Mouse (Mus musculus): ENCODE measurements around the gene Mbl1. TPM values are rescaled to one million over a fixed set of nuclear protein-coding genes. Genes with fewer than 3 reads are reported as not detected.

Gene Mbl1
- polyA plus RNA-seq, 1 experiment: not detected

GRCm38 (mm10) chr14:41160076-41160475, 8.8 kb downstream of the Mbl1 start:
- no peaks in the 10 kb centered on the region for H3K4me1 ChIP-seq (ENCODE audit: control insufficient read depth, insufficient read depth, insufficient read length, low read length)
- 45% methylated on average over 4 of the region's 4 CpGs for WGBS
- TF ChIP-seq POLR2A (IDR thresholded peaks at IDR 0.05; ENCODE audit: low read depth, low read length): no peak
- no peak for TF ChIP-seq CTCF (IDR thresholded peaks at IDR 0.05; ENCODE audit: extremely low read depth, insufficient read length, insufficient replicate concordance, low read depth, low read length)
- no peak overlapping the region for H3K27ac ChIP-seq (ENCODE audit: insufficient read depth, low read depth, low read length)
- H3K4me3 ChIP-seq (ENCODE audit: low read depth, low read length): no peak overlapping the region
- no peaks in the 10 kb centered on the region for H3K27me3 ChIP-seq (ENCODE audit: control insufficient read depth, insufficient read depth, low read length)
- no peaks in the 10 kb centered on the region for H3K36me3 ChIP-seq (ENCODE audit: control insufficient read depth, insufficient read depth, low read length)

DNA sequence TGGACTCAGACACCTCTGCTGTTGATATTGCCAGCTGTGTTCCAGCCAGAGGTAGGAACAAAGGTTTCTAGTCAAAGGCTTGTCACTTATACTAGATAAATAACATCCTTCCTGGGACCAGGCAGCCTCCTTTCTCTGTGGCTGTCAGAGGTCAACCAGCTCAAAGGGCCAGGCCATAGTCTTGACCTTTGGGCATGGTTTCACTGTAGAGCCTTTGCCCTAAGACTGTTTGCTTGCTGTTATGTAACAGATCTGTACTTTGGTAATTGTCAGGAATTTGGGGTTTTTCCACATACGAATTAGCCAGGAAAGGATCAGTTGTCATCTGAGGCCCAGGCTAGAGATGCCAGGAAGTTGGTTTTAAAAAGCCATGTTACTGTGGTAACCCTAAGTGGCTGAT, 9.5 kb downstream of the Mbl1 start:
- WGBS: 46% methylated on average over 1 of the region's 1 CpGs
- H3K27ac ChIP-seq (ENCODE audit: insufficient read depth, low read depth, low read length): no peak overlapping the region
- no peak for TF ChIP-seq CTCF (IDR thresholded peaks at IDR 0.05; ENCODE audit: extremely low read depth, insufficient read length, insufficient replicate concordance, low read depth, low read length)
- TF ChIP-seq POLR2A (IDR thresholded peaks at IDR 0.05; ENCODE audit: low read depth, low read length): no peak

DNA sequence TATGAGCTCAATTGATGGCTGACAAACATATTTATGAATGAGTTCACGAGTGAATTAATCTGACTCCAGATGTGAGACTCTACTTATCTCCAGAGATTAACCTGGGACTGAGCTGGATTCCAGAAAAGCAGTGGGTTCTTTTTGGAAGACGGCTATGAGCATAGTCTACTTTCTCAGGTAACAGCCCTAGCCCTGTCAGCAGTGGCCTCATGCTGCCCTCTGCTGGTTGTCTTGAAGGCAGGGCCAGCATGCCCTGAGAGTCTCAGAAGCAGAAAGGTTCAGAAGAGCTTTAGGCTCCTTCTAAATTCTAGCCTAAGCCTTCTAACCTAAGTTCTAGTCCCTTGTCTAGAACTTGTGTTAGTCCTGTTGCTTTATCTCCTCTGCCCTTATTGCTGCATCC, 11.4 kb downstream of the Mbl1 start:
- Histone ChIP-seq H3K27ac (ENCODE audit: insufficient read depth, low read depth, low read length) (no peak overlapping the region), H3K27me3 (ENCODE audit: control insufficient read depth, insufficient read depth, low read length) (no peaks in the 10 kb centered on the region), H3K4me1 (ENCODE audit: control insufficient read depth, insufficient read depth, insufficient read length, low read length) (no peaks in the 10 kb centered on the region), H3K4me3 (ENCODE audit: low read depth, low read length) (no peak overlapping the region), H3K36me3 (ENCODE audit: control insufficient read depth, insufficient read depth, low read length) (no peaks in the 10 kb centered on the region)
- TF ChIP-seq POLR2A (IDR thresholded peaks at IDR 0.05; ENCODE audit: low read depth, low read length) (no peak), CTCF (IDR thresholded peaks at IDR 0.05; ENCODE audit: extremely low read depth, insufficient read length, insufficient replicate concordance, low read depth, low read length) (peak; percentile 25; the same call in 1 of the 2 replicates)
- 8% methylated on average over 2 of the region's 2 CpGs for WGBS

More for the DNA sequence above, 9.5 kb downstream of the Mbl1 start:
- Histone ChIP-seq H3K4me1 (ENCODE audit: control insufficient read depth, insufficient read depth, insufficient read length, low read length) (no peaks in the 10 kb centered on the region), H3K27me3 (ENCODE audit: control insufficient read depth, insufficient read depth, low read length) (no peaks in the 10 kb centered on the region), H3K4me3 (ENCODE audit: low read depth, low read length) (no peak overlapping the region), H3K36me3 (ENCODE audit: control insufficient read depth, insufficient read depth, low read length) (no peaks in the 10 kb centered on the region)

GRCm38 (mm10) chr14:41167278-41167677, 16.0 kb downstream of the Mbl1 start:
- no peak for TF ChIP-seq CTCF (IDR thresholded peaks at IDR 0.05; ENCODE audit: extremely low read depth, insufficient read length, insufficient replicate concordance, low read depth, low read length)
- TF ChIP-seq POLR2A (IDR thresholded peaks at IDR 0.05; ENCODE audit: low read depth, low read length): no peak
- Histone ChIP-seq H3K4me1 (ENCODE audit: control insufficient read depth, insufficient read depth, insufficient read length, low read length) (no peaks in the 10 kb centered on the region), H3K27ac (ENCODE audit: insufficient read depth, low read depth, low read length) (no peak overlapping the region), H3K4me3 (ENCODE audit: low read depth, low read length) (no peak overlapping the region), H3K36me3 (ENCODE audit: control insufficient read depth, insufficient read depth, low read length) (no peaks in the 10 kb centered on the region), H3K27me3 (ENCODE audit: control insufficient read depth, insufficient read depth, low read length) (no peaks in the 10 kb centered on the region)
- WGBS: 29% methylated on average over 5 of the region's 5 CpGs

- Histone ChIP-seq H3K27ac (ENCODE audit: insufficient read depth, low read depth, low read length) (no peak overlapping the region), H3K4me3 (ENCODE audit: low read depth, low read length) (no peak overlapping the region), H3K4me1 (ENCODE audit: control insufficient read depth, insufficient read depth, insufficient read length, low read length) (no peaks in the 10 kb centered on the region), H3K36me3 (ENCODE audit: control insufficient read depth, insufficient read depth, low read length) (no peaks in the 10 kb centered on the region), H3K27me3 (ENCODE audit: control insufficient read depth, insufficient read depth, low read length) (no peaks in the 10 kb centered on the region)
- WGBS: 87% methylated on average over 1 of the region's 1 CpGs
- TF ChIP-seq CTCF (IDR thresholded peaks at IDR 0.05; ENCODE audit: extremely low read depth, insufficient read length, insufficient replicate concordance, low read depth, low read length) (no peak), POLR2A (IDR thresholded peaks at IDR 0.05; ENCODE audit: low read depth, low read length) (no peak)
Measured at GRCm38 (mm10) chr14:41168567-41168966, 17.3 kb downstream of the Mbl1 start.

GRCm38 (mm10) chr14:41170514-41170913, 19.3 kb downstream of the Mbl1 start:
- no peak for TF ChIP-seq POLR2A (IDR thresholded peaks at IDR 0.05; ENCODE audit: low read depth, low read length)
- no peak for TF ChIP-seq CTCF (IDR thresholded peaks at IDR 0.05; ENCODE audit: extremely low read depth, insufficient read length, insufficient replicate concordance, low read depth, low read length)
- 45% methylated on average over 2 of the region's 2 CpGs for WGBS
- no peaks in the 10 kb centered on the region for H3K4me1 ChIP-seq (ENCODE audit: control insufficient read depth, insufficient read depth, insufficient read length, low read length)

GRCm38 (mm10) chr14:41174802-41175201, 23.5 kb downstream of the Mbl1 start:
- Histone ChIP-seq H3K27me3 (ENCODE audit: control insufficient read depth, insufficient read depth, low read length) (no peaks in the 10 kb centered on the region), H3K4me3 (ENCODE audit: low read depth, low read length) (no peak overlapping the region), H3K4me1 (ENCODE audit: control insufficient read depth, insufficient read depth, insufficient read length, low read length) (no peaks in the 10 kb centered on the region), H3K27ac (ENCODE audit: insufficient read depth, low read depth, low read length) (no peak overlapping the region), H3K36me3 (ENCODE audit: control insufficient read depth, insufficient read depth, low read length) (no peaks in the 10 kb centered on the region)
- TF ChIP-seq CTCF (IDR thresholded peaks at IDR 0.05; ENCODE audit: extremely low read depth, insufficient read length, insufficient replicate concordance, low read depth, low read length): no peak
- TF ChIP-seq POLR2A (IDR thresholded peaks at IDR 0.05; ENCODE audit: low read depth, low read length): no peak
- WGBS: 44% methylated on average over 1 of the region's 1 CpGs

More at GRCm38 (mm10) chr14:41170514-41170913, 19.3 kb downstream of the Mbl1 start:
- no peaks in the 10 kb centered on the region for H3K27me3 ChIP-seq (ENCODE audit: control insufficient read depth, insufficient read depth, low read length)
- H3K36me3 ChIP-seq (ENCODE audit: control insufficient read depth, insufficient read depth, low read length): no peaks in the 10 kb centered on the region
- no peak overlapping the region for H3K27ac ChIP-seq (ENCODE audit: insufficient read depth, low read depth, low read length)
- H3K4me3 ChIP-seq (ENCODE audit: low read depth, low read length): no peak overlapping the region
